Mouse (Mus musculus) CH12.LX (cell line): Measurements from ENCODE around the gene Actrt2.

Experiments used
- CHD2 ChIP-seq: IDR thresholded peaks from 2 replicates; pipeline ENCODE4 v1.6.1; 2011; ENCODE audit warnings: low read length, improper control_type of control experiment
- CTCF ChIP-seq, 2 experiments: IDR thresholded peaks in 1 of 2; conservative IDR thresholded peaks in 1 of 2; 2 replicates each; pipeline ENCODE4 v1.5.1; 2011 to 2012; ENCODE audit warnings: low read depth in 2 of 2, low read length in 2 of 2, improper control_type of control experiment in 1 of 2, inconsistent platforms in 1 of 2, mild to moderate bottlenecking in 1 of 2, moderate library complexity in 1 of 2
- GABPA ChIP-seq: IDR thresholded peaks from 2 replicates; pipeline ENCODE4 v1.6.1; 2012; ENCODE audit warnings: low read depth, low read length, improper control_type of control experiment, inconsistent platforms; ENCODE audit not compliant: insufficient replicate concordance
- MYC ChIP-seq: IDR thresholded peaks from 2 replicates; pipeline ENCODE4 v1.6.1; 2011; ENCODE audit warnings: low read depth, mild to moderate bottlenecking, improper control_type of control experiment, low read length
- PAX5 ChIP-seq: IDR thresholded peaks from 2 replicates; pipeline ENCODE4 v1.6.1; 2012; ENCODE audit warnings: low read length, inconsistent platforms, mixed read lengths
- POLR2A ChIP-seq: IDR thresholded peaks from 2 replicates; pipeline ENCODE4 v1.6.1; 2011; ENCODE audit warnings: low read depth, mild to moderate bottlenecking, improper control_type of control experiment, low read length
- POLR2AphosphoS2 ChIP-seq: IDR thresholded peaks from 2 replicates; pipeline ENCODE4 v1.6.1; 2011; ENCODE audit warnings: low read depth, low read length, improper control_type of control experiment
- RCOR1 ChIP-seq: conservative IDR thresholded peaks from 2 replicates; pipeline ENCODE4 v1.6.1; 2012; ENCODE audit warnings: low read depth, mild to moderate bottlenecking, inconsistent platforms, low read length, improper control_type of control experiment
- USF1 ChIP-seq: IDR thresholded peaks from 2 replicates; pipeline ENCODE4 v1.6.1; 2014; ENCODE audit warnings: low read depth, mild to moderate bottlenecking, inconsistent platforms, low read length, improper control_type of control experiment

DNA sequence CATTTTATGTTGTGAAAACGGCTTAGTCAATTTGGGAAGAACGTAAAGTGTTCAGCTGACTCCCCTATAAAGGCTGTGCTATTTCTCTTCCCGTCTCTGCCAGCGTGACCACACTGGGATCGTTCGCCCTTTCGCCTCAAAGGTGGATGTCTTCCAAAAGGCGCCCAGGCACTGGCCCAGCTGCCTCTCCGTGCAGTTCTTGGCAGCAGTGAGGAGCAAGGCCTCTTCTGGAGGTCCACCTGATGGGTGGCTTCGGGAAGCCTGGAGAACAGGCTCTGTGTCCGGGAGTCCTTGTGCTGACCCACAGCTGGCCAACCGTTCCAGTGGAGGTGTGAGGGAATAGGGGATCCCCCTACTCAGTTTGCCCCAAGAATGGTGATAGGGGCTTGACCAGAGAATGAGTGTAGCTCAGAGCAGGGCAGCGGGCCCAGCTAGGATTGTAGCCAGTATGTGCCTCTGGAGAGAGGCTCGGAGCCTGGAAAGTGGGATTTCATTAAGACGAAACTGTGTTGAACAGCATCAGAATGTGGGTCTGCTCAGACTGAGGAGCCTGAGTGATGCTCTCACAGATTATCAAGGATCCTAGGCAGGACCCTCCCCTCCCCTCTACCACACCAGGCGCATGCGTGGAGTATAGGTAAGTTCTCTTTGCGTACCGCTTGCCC, 18.5 kb downstream of the Actrt2 start:
- TF ChIP-seq CTCF (conservative IDR thresholded peaks at IDR 0.05 in 1 of 2, IDR thresholded peaks at IDR 0.05 in 1 of 2; ENCODE audit: low read depth in 2 of 2, low read length in 2 of 2) (no peak), GABPA (no peak), POLR2A (no peak), USF1 (no peak), PAX5 (no peak), RCOR1 (no peak), MYC (no peak), CHD2 (no peak), POLR2AphosphoS2 (no peak)
